In genomic region chr11:76085898-76086591, GRCm38 (mm10) we compare ENCODE assay signal across 8 mouse cellular contexts. TPM values are rescaled to one million over a fixed set of nuclear protein-coding genes. Genes with fewer than 3 reads are reported as not detected.
DNase-seq lines count a peak whose midpoint lies in the region; ATAC-seq lines count a peak whose summit lies in the region.

No protein-coding gene starts in this region.

- H3K9me3 ChIP-seq in forebrain, embryonic 11.5 days (ENCODE audit: control insufficient read depth, low read length): no peaks in the 10 kb centered on the region
- no peaks in the 10 kb centered on the region for H3K9me3 ChIP-seq in forebrain, embryonic 12.5 days
- H3K9me3 ChIP-seq in midbrain, embryonic 11.5 days (ENCODE audit: control insufficient read depth, low read length): no peaks in the 10 kb centered on the region
- H3K9me3 ChIP-seq in midbrain, embryonic 16.5 days (replicated peaks; ENCODE audit: control insufficient read depth, low read length, poor library complexity, severe bottlenecking): no peaks in the 10 kb centered on the region

- H3K4me3 ChIP-seq in forebrain, embryonic 11.5 days (ENCODE audit: low read depth, low read length): no peak overlapping the region
- no peak overlapping the region for H3K4me3 ChIP-seq in forebrain, embryonic 12.5 days (replicated peaks)
- no peak overlapping the region for H3K4me3 ChIP-seq in midbrain, embryonic 11.5 days (ENCODE audit: low read depth, low read length)
- H3K4me3 ChIP-seq in midbrain, embryonic 16.5 days (ENCODE audit: low read depth, low read length): no peak overlapping the region
- no peak overlapping the region for H3K4me3 ChIP-seq in macrophage (ENCODE audit: inconsistent target)

- no peak overlapping the region for H3K4me2 ChIP-seq in forebrain, embryonic 11.5 days (ENCODE audit: low read depth, low read length, severe bottlenecking)
- H3K4me2 ChIP-seq in forebrain, embryonic 12.5 days: no peak overlapping the region
- H3K4me2 ChIP-seq in midbrain, embryonic 11.5 days: no peak overlapping the region
- no peak overlapping the region for H3K4me2 ChIP-seq in midbrain, embryonic 16.5 days (ENCODE audit: low read length)

- DNase-seq in forebrain, embryonic 11.5 days (ENCODE audit: low spot score): peak; percentile 60
- peak; percentile 91 for DNase-seq in midbrain, embryonic 11.5 days (ENCODE audit: low spot score, missing footprints)
- peak; percentile 78 for DNase-seq in adrenal gland, postnatal 14 days
- DNase-seq in gastrocnemius, postnatal 10 days: peak; percentile 58
- peak; percentile 45 to 77 for DNase-seq in thymus, postnatal 10 days (ENCODE audit: low spot score in 2 of 2)

- no peaks in the 10 kb centered on the region for H3K79me2 ChIP-seq in macrophage (ENCODE audit: inconsistent target)

- H3K4me1 ChIP-seq in forebrain, embryonic 11.5 days (replicated peaks; ENCODE audit: control insufficient read depth, insufficient read depth, low read length): no peaks in the 10 kb centered on the region
- no peaks in the 10 kb centered on the region for H3K4me1 ChIP-seq in forebrain, embryonic 12.5 days
- H3K4me1 ChIP-seq in midbrain, embryonic 11.5 days (ENCODE audit: control insufficient read depth, insufficient read depth, low read length): no peaks in the 10 kb centered on the region
- no peaks in the 10 kb centered on the region for H3K4me1 ChIP-seq in midbrain, embryonic 16.5 days (ENCODE audit: control insufficient read depth, insufficient read depth, low read length)

- WGBS in forebrain, embryonic 11.5 days: 70% methylated on average over 5 of the region's 5 CpGs
- WGBS in forebrain, embryonic 12.5 days: 69% methylated on average over 5 of the region's 5 CpGs
- 67% methylated on average over 5 of the region's 5 CpGs for WGBS in midbrain, embryonic 11.5 days
- WGBS in midbrain, embryonic 16.5 days: 69% methylated on average over 5 of the region's 5 CpGs
- WGBS in macrophage (ENCODE audit: missing documents): 83% methylated on average over 5 of the region's 5 CpGs

- no peak overlapping the region for H3K27ac ChIP-seq in forebrain, embryonic 11.5 days (ENCODE audit: low read depth, low read length)
- no peak overlapping the region for H3K27ac ChIP-seq in forebrain, embryonic 12.5 days
- H3K27ac ChIP-seq in midbrain, embryonic 11.5 days (ENCODE audit: low read depth, low read length): no peak overlapping the region
- H3K27ac ChIP-seq in midbrain, embryonic 16.5 days (ENCODE audit: low read length): no peak overlapping the region
- H3K27ac ChIP-seq in macrophage: peak overlapping the region; percentile 52

- ATAC-seq in forebrain, embryonic 11.5 days (replicated peaks; ENCODE audit: low FRiP score): no peak
- ATAC-seq in forebrain, embryonic 12.5 days (ENCODE audit: low FRiP score): no peak
- ATAC-seq in midbrain, embryonic 11.5 days (ENCODE audit: low FRiP score): no peak
- ATAC-seq in midbrain, embryonic 16.5 days: no peak

- no peak overlapping the region for H3K9ac ChIP-seq in forebrain, embryonic 11.5 days (ENCODE audit: low read length)
- H3K9ac ChIP-seq in forebrain, embryonic 12.5 days: no peak overlapping the region
- H3K9ac ChIP-seq in midbrain, embryonic 11.5 days (ENCODE audit: low read length): no peak overlapping the region
- no peak overlapping the region for H3K9ac ChIP-seq in midbrain, embryonic 16.5 days (ENCODE audit: low read depth, low read length)

- H3K27me3 ChIP-seq in forebrain, embryonic 11.5 days (ENCODE audit: control insufficient read depth, insufficient read depth, low read length): no peaks in the 10 kb centered on the region
- no peaks in the 10 kb centered on the region for H3K27me3 ChIP-seq in forebrain, embryonic 12.5 days
- H3K27me3 ChIP-seq in midbrain, embryonic 11.5 days (ENCODE audit: control insufficient read depth, insufficient read depth, low read length): no peaks in the 10 kb centered on the region
- H3K27me3 ChIP-seq in midbrain, embryonic 16.5 days (ENCODE audit: control insufficient read depth, insufficient read depth, low read depth, low read length): no peaks in the 10 kb centered on the region

- H3K36me3 ChIP-seq in forebrain, embryonic 11.5 days (ENCODE audit: control insufficient read depth, insufficient read depth, low read length): peaks cover 2% of the 10 kb centered on the region; the same call in 1 of the 2 replicates
- peaks cover 39% of the 10 kb centered on the region for H3K36me3 ChIP-seq in forebrain, embryonic 12.5 days (replicated peaks)
- 0 out of 2 replicates have a peak, but pooled peaks cover 2% of the 10 kb centered on the region for H3K36me3 ChIP-seq in midbrain, embryonic 11.5 days (ENCODE audit: control insufficient read depth, insufficient read depth, low read length)
- peaks cover 14% of the 10 kb centered on the region for H3K36me3 ChIP-seq in midbrain, embryonic 16.5 days (ENCODE audit: control insufficient read depth, insufficient read depth, low read length)
- H3K36me3 ChIP-seq in macrophage (ENCODE audit: inconsistent target): peaks cover 14% of the 10 kb centered on the region; the same call in 1 of the 2 replicates

RNA-seq across cellular contexts. Expression of gene Rflnb, which starts 58.5 kb away (rescaled TPM):
- 12.1 and 15.3 TPM in 2 replicates for polyA plus RNA-seq in forebrain, embryonic 11.5 days (2014; fragmentation: Nextera tagmentation; extraction: Ambion mirVana)
- 11.7 and 13.2 TPM in 2 replicates for polyA plus RNA-seq in forebrain, embryonic 12.5 days (2016; fragmentation: Nextera tagmentation; extraction: Ambion mirVana)
- 13.4 and 13.9 TPM in 2 replicates for polyA plus RNA-seq in midbrain, embryonic 11.5 days (2014; fragmentation: Nextera tagmentation; extraction: Ambion mirVana)
- 12.7 and 13.5 TPM in 2 replicates for polyA plus RNA-seq in midbrain, embryonic 16.5 days (2015; fragmentation: Nextera tagmentation; extraction: Ambion mirVana)
- total RNA-seq in adrenal gland, postnatal 14 days (2021): 53.4 and 64.1 TPM in 2 replicates
- 10 to 100 TPM; 58.8 to 66.8 TPM for total RNA-seq in gastrocnemius, postnatal 10 days (2021)
- total RNA-seq in macrophage (2018; cell fraction: chromatin; rRNA removed): 1 to 10 TPM in 1 of 26 experiments, not detected in 25; 1.8 TPM
- total RNA-seq in macrophage (2018; cell fraction: cytosol; rRNA removed): under 1 TPM in 20 of 26 experiments, not detected in 6; 0.03 to 0.22 (median 0.07) TPM
- total RNA-seq in macrophage (2018; cell fraction: nucleus; rRNA removed): under 1 TPM in 3 of 26 experiments, not detected in 23; 0.15 to 0.69 (median 0.20) TPM
- 0.15 to 0.23 TPM in 2 of 3 replicates, not detected in the other for polyA plus RNA-seq in macrophage (2018)

Comparison
In these comparisons a context has a peak if more than half of its experiments do, and no peak if none do; other contexts are left out.
1. RNA of gene Rflnb, which starts 58.5 kb away (polyA plus RNA-seq): 13.4 to 13.9 TPM in midbrain, embryonic 11.5 days, 11.7 to 13.2 TPM in forebrain, embryonic 12.5 days, 12.7 to 13.5 TPM in midbrain, embryonic 16.5 days and 12.1 to 15.3 TPM in forebrain, embryonic 11.5 days; 0.15 to 0.23 TPM in macrophage; every median in the first group is over 10 times any median in the second.
2. Peak in every context shown above with its lines, with median percentiles within 50 percentile points of each other: DNase-seq.